Mouse (Mus musculus): ENCODE results near the gene Ros1.

Ros1 gene

DNA sequence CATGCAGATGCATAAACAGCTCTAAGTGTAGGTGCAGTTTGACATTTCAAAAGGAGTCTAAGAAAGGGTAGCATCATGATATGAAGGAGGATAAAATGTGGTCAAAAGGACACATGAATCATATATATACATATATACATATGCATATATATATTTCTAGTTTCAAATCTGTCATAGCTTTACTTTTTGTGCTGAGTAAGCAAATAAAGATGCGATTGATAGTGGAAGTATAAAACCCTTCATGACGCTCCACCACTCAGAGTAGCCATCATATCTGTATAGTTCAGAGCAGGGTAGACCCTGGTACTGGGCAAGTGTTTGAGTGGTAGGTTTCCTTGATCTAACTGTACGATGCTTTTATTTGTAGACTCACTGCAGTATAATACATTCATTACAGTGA, 35.3 kb downstream of the Ros1 start:
- DNase-seq (ENCODE audit: low spot score): no peak

DNA sequence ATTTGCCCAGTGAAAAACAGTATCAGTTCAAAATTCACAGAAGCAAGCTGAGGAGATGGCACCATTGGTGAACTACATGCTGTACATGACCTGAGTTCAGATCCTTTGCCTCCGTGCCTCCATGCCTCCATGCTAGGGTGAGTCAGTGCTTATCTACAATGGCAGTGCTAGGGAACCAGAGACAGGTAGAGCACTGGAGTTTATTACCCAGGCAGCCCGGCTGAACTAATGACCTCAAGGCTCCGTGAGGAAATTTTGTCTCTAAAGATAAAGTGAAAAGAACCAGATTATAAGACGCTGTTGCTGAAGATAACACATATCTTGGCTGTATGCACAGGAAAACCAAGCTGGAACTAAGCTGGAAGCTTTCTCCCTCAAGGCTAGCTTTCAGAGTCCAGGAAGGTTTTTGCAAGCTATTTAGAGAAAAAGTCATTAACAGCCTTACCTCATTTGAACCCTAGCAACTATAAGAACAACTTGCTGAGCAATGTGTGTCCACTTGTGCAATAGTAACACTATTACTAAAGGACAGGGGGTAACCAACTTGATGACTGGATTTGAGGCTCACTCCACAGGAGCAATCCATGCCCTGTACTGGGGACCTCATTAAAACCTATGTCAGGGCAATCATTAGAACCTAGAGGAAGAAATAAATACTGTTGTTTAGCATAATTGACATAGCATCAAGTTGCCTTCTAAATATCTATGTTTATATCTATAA, 61.5 kb downstream of the Ros1 start:
- DNase-seq (ENCODE audit: low spot score): no peak

GRCm38 (mm10) chr10:52130762-52131161, 64.3 kb downstream of the Ros1 start:
- DNase-seq (ENCODE audit: low spot score): no peak

GRCm38 (mm10) chr10:52128874-52129412, 66.1 kb downstream of the Ros1 start:
- DNase-seq (ENCODE audit: low spot score): no peak

- DNase-seq (ENCODE audit: low spot score): peak; percentile 31
These were observed 88.8 kb downstream of the Ros1 start for GRCm38 (mm10) chr10:52106164-52106757.

DNA sequence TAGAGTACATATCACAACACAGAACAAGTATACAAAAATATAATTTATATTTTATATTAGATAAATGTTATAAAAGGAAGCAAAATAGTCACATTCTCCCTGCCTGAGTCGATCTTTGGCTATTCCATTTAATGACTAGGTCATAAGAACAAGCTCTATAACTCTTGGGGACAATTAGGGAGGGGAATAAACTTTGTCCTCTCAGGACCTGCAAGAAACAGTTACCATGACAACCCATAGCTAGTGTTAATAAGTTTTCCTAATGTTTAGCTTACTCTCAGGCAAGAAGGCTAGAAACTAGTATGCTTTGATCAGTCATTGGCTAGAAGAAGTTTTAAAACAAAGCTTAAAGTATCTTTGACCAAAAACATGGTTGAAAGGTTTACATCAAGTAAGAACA, 93.8 kb downstream of the Ros1 start:
- no peak for DNase-seq (ENCODE audit: low spot score)

GRCm38 (mm10) chr10:52092181-52092580, 102.9 kb downstream of the Ros1 start:
- DNase-seq (ENCODE audit: low spot score): no peak

DNA sequence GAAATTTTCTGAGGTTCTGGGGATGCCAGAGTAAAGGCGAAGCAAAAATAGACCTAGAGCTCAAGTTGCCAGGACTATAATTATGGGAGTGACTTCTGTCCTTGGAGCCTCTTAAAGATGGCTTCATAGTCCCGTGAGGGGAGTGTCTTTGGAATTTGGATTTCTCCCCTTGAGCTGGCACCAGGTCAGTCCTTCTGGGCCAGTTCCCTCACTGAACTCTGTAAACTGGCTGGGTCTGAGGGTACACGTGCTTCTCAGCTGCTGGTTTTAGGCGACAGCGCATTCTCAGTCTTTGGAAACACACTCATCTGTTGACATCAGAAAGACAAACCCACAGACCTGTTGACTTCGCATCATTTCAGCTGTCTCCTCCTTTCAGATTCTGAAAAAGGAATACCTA, 108.4 kb downstream of the Ros1 start:
- DNase-seq (ENCODE audit: low spot score): no peak

DNA sequence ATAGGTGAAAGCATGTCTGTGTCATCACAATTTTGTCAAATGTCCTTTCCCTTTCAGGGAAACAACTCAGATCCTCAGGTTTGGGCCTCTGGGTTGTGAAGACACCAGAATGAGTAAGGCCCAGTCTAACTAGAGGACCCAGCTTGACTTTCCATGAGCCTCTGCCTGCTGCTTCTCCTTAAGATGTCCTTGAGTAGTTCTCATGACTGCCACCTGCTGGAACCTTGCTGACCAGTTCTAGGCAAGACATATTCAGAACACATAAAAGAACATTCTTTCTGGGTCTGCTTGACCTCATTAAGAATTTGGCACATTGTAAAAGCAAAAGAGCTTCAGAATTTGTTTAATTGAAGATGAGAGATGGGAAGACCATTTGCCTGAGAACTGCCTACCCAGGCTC, 122.6 kb downstream of the Ros1 start:
- DNase-seq (ENCODE audit: low spot score): peak; percentile 33

- DNase-seq (ENCODE audit: low spot score): no peak
These were observed 146.8 kb downstream of the Ros1 start for GRCm38 (mm10) chr10:52048287-52048686.

DNA sequence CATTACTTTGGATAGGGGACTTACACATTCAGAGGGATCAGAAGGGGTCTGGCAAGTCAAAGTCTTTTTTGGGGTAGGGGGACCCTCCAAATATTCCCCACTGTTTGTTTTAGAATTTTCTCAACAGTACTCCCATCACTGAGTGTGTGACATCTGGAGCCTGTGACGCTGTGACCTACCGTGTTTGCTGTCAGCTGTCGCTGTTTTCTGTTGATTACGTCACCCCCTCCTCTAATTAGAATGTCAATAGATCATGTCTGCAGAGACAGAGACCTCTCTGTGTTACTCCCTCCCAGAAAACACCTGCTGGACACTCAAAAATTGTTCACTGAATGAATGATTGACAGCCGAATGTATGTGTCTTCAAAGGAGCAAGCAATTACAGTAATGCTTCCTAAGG, 152.0 kb downstream of the Ros1 start:
- DNase-seq (ENCODE audit: low spot score): no peak

DNA sequence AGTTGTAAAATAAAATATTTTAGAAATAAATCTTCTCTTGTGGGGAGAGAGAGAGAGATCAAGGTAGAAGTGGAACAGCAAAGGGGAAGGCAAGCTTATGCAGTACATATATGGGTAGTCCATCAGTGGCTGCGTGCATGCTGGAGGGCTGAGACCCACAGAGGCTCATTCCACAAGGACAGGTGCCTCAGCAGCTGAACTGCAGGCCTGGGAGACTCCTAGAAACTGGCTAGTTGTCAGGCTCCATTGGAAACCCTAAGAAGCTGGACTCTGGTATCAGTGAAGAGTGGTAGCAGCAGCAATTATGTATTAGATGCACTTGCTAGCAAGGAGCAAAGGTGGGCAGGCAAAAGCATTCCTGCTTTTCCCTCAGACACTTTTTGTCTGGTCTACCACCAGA, 155.7 kb downstream of the Ros1 start:
- DNase-seq (ENCODE audit: low spot score): no peak

DNA sequence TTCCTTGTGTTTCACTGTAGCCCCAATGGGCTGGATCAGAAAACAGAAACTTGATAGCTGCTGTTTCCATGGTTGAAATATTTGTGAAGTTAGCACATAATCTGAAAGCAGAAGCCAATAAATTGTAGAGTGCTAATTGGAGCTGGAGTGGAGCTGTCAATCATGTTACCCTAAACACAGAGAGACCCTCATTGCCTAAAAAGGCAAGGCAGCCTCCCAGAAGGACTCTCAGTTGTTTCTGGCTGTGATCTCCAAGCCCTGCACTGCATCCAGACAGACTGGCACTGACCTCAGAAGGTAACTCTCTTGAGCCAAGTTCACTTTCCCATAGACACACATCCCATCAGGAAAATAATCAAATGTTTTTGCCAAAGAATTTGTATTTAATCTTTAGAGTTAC, 161.3 kb downstream of the Ros1 start:
- no peak for DNase-seq (ENCODE audit: low spot score)

- DNase-seq (ENCODE audit: low spot score): no peak
These were observed 165.5 kb downstream of the Ros1 start for GRCm38 (mm10) chr10:52029421-52030080.

GRCm38 (mm10) chr10:52028561-52029370, 166.3 kb downstream of the Ros1 start:
- no peak for DNase-seq (ENCODE audit: low spot score)

GRCm38 (mm10) chr10:52027161-52028035, 167.6 kb downstream of the Ros1 start:
- no peak for DNase-seq (ENCODE audit: low spot score)

GRCm38 (mm10) chr10:52025821-52026220, 169.2 kb downstream of the Ros1 start:
- no peak for DNase-seq (ENCODE audit: low spot score)

GRCm38 (mm10) chr10:52025291-52025690, 169.8 kb downstream of the Ros1 start:
- no peak for DNase-seq (ENCODE audit: low spot score)

DNA sequence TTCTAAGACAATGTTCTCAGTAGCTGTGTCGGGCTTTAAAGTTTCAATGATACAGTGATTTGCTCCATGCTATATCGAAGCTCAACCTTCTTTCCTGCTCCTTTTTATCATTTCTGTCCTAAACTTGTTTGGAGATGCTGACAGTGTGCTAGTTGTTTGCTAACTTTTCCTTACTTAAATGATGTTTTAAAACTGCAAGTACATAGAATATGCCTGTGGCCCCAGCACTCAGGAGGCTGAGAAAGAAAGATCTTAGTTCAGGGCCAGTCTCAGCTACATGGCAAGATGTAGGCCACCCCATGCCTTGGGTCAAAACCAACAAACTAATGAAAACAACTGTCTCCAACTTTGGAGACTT, 171.0 kb downstream of the Ros1 start:
- no peak for DNase-seq (ENCODE audit: low spot score)

- no peak for DNase-seq (ENCODE audit: low spot score)
These were observed 171.6 kb downstream of the Ros1 start for GRCm38 (mm10) chr10:52023213-52024052.

All from layer of hippocampus, adult 11-12 months (tissue).